Mouse (Mus musculus) embryonic fibroblast, embryonic 13.5 days (primary cell): ENCODE measurements around the gene Numa1.

Source experiments
- CTCF ChIP-seq: IDR thresholded peaks from 2 replicates; pipeline ENCODE4 v1.5.1; 2011; ENCODE audit warnings: mild to moderate bottlenecking, control low read depth, low read length, moderate library complexity, borderline replicate concordance; ENCODE audit not compliant: insufficient read depth
- POLR2A ChIP-seq: IDR thresholded peaks from 2 replicates; pipeline ENCODE4 v1.6.1; 2011; ENCODE audit warnings: low read depth, mild to moderate bottlenecking, control low read depth, low read length, moderate library complexity

GRCm38 (mm10) chr7:101886274-101886673, 47.6 kb upstream of the Numa1 start:
- no peak for TF ChIP-seq CTCF
- TF ChIP-seq POLR2A, result no peak
